Mouse (Mus musculus) c-Kit-negative CD71-positive TER-119-positive erythroid progenitor cells, embryonic 14.5 days (primary cell): ENCODE measurements around the gene 2510009E07Rik.
"Not testable (repeated sequence)": the region's sequence is repeated elsewhere in the genome, so short reads cannot be mapped to it uniquely, and the experiment has no call there.

Experiments used
- DNase-seq: peaks from one replicate; pipeline ENCODE4 v3.0.0-alpha.2; 2013; ENCODE audit warnings: low read depth, low spot score

Gene 2510009E07Rik

DNA sequence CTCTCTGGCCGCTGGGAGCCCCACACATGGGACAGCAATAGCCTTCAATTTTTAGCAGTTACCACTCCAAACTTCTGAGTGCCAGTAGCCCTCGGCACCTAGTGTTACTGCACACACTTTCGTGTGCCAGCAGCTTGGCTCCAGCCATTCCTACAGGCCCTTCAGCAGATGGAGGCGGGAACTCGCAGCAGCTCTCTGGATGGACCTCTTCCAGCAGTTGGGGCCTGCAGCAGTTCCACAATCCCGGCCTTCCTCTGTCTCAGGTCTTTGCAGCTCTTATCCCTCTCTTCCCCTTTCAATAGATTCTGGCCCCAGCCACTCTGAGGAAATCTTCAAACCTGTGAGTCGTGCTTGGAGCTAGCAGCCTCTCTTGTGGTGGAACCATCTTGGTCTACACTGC lies 17.7 kb downstream of the 2510009E07Rik start:
- DNase-seq = no peak

DNA sequence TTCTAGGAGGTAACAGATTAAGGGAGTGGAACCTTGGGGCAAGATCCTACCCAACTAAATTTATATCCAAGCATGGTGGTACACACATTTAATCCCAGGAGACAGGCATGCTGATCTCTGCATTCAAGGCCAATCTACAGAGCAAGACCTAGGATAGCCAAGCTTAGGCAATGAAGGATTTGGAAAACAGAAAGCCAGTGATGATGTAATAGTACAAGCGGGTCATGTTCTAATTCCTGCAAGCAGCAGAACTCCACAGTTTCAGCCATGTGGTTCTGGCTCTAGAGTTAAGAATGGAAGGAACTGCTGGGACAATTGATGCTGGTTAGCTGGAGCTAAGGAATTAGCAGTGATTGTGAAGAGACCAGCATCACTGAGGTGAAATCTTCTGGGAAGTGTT lies 20.8 kb downstream of the 2510009E07Rik start:
- not testable (repeated sequence) for DNase-seq

DNA sequence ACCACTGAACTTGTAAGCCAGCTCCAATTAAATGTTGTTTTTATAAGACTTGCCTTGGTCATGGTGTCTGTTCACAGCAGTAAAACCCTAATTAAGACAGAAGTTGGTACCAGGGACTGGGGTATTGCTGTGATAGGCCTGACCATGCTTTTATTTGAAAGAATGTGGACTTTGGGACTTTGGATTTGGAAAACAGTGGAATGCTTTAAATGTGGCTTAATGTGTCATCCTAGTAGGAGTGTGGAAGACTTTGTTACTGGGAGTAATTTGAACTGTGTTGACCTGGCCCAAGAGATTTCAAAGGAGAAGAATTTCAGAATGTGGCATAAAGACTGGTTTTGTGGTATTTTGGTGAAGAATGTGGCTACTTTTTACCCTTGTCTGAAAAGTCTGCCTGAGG lies 21.4 kb downstream of the 2510009E07Rik start:
- not testable (repeated sequence) for DNase-seq

DNA sequence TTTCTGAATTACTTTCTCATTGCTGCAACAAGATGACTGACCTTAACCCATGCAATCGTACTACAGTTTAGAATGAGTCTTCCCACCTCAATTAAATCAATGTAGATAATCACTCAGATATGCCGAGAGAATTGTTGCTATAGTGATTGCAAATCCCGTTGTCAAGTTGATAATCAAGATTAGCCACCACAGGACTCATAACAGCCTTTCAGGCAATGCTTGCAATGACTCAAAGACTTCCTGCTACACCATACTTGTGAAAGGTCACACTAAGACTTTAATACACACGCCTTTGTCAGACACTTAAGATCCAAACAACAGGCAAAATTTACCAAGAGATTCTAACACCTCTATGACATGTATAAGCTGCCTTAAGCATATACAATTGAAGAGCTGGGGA lies 22.6 kb downstream of the 2510009E07Rik start:
- no peak for DNase-seq

DNA sequence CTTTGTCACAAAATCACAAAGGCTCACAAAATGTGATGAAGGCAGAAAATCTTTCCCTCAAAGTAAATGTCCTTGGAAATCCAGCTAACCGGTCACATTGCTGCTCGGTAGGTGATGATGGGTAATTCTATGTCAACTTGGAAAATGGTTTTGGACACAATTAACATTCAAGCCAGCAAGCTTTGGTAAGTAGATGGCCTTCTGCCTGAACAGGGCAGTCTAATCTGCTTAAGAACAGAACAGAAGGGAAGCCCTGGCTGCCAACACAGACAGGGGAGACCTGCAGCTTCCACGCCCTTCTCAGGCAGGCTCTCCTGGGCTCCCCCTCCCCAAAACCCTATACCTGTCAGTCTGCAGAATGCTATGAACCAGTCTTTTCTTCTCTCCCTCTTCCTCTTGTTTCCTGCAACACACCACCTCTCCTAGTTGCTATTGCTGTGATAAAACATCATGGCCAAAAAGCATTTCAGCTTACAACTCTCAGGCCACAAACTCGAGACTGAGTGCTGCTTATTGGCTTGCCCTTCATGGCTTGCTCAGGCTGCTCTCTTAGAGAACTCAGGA lies 29.0 kb downstream of the 2510009E07Rik start:
- no peak for DNase-seq

DNA sequence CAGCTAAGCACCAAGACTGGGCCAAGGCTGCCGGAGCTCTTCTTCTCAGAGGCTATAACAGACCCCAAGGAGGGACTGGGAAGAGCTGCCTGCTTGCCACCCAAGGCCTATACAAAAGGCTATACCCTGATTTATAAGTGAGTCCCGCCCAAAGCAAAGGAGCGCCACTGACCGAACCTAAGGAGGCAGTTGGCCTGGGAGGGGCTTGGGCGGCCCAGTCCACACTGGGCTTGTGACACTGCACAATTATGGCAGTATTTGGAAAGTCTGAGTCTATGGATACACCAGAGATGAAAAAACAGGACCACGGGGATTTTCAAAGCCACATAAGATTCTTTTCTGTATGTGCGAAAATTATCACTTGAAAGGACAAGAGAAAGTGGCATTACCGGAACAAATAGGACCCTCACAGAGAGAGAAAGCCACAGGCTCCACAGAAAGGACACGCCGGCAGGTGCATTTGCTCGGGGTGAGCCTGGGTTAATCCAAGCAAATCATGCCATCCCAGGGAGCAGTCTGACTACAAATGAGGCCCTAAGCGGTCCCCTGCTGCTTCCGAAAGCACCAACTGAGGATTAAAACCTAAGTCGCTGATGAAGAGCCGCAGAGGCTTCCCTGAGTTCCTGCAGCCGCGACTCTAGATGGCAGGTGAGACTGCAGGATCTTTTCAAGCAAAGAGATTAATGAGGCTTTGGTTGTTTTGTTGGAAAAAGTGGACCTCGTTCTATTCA lies 29.7 kb downstream of the 2510009E07Rik start:
- no peak for DNase-seq

DNA sequence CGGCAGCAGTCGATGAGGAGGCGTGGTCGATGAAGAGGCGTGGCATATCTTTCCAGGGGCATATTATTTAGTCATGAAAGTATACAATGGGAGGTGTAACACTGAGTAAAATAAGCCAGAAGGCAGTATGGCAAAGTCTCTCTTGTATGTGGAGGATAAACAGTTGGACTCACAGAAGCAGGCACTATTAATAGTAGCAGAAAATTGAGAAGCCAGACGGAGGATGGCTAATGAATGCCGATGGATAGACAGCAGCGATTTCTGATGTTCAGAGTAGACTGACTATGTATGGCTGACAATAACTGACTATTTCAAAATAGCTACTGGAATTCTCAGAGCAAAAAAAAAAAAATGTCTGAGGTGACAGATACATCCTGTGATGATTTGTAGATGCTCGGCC lies 38.5 kb downstream of the 2510009E07Rik start:
- no peak for DNase-seq

DNA sequence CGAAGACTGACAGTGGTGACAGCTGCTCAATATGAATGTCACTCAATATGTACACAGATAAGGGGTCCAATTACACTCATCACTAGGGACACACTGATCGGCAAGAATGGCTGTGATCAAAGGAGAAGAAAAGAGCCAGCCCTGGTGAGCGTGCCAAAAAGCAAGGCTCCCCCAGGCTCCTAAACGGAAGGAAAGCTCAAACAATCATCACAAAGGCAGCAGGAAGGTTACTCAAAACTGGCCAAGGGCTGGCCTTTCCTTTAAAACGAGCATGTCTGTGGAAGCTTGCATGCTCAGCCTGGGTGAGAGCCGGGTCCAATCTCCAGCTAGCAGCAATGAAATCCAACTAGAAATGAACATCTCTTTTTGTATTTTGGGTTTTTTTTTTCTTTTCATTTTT lies 39.2 kb downstream of the 2510009E07Rik start:
- no peak for DNase-seq

DNA sequence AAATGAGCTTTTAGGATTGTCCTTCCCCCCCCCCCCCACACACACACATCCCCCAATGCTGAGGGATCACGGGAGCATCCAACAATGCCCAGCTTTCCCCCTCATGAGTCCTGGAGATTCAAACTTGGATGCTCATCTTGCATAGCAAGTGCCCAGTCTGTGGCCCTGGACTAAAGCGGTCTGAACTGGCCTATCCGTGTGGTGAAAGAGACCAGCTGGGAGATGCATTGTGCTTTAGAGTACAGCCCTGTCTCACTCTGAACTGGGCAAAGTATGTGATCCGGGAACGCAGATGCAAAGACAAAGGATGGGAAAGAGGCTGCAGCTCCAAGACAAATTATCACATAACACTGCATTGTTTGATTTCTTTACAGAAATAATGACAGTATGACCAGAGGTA lies 40.1 kb downstream of the 2510009E07Rik start:
- DNase-seq = no peak

DNA sequence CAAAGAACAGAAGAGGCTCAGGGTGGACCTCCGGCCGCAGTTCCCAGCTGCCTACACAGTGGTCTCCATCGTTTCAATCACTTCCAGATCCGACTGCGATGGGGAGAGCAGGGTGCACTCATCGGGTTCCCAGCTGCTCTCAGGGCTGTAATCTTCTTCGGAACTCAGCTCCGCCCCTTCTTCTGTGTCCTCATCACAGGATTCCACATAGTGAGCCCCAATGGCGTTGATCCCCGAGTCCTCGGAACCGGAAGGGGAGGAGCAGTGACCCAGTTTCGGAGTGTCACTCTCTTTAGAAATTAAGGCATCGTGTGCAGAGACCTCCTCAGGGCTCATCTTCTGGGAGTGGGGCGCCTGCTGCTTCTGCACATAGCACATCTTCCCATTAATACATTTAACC lies 41.3 kb downstream of the 2510009E07Rik start:
- no peak for DNase-seq

DNA sequence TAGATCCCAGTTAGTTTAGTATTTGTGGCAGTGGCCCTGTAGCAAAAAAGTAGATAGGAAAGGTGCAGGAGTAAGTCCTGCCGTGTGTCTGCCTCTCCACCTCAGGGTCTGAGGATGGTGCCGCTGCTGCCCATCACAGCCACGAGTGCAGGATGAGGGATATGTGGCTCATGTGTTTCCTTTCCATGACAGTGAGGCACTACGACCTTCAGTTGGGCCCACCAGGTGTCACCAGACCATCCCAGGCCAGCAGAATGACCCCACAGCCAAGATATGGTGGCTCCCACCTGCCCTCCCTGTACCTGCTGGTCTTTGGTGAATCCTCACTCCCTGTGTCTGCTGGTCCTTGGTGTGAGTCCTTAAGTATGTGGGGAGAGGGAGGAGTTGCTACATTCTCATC lies 43.3 kb downstream of the 2510009E07Rik start:
- no peak for DNase-seq

DNA sequence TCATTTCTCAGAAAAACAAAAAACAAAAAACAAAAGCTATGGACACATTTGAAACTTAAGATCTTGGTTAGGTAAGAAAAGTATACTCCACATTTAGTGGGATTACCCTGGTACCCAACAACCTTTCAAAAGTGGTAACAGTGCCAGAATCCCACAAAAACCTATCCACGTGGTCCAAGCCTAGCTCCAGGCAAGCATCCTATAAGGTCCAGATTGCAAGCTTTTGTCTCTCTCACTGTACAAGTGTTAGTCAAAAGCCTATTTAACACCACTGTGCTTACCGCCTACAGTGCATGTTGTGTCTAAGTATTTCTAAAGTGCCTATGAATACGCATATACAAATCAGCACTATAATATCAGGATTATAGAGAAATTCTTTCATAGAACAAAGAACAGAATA lies 44.2 kb downstream of the 2510009E07Rik start:
- DNase-seq = no peak

DNA sequence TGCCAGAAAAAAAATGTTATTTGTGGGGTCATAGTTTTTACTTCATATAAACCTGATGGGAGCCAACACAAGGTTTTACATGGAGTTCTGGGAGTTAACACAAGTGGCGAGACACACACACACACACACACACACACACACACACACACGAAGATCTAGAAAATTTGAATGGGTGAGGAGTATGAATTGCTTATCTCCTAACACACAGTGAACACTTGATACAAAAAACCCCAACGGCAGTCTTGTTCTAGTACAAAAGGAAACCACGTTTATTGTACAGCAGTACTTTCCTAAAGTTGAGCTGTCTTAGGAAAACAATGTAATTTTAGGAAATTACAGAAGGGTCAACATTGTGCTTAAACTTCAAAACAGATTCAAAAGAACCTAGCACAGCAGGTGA lies 45.7 kb downstream of the 2510009E07Rik start:
- no peak for DNase-seq

DNA sequence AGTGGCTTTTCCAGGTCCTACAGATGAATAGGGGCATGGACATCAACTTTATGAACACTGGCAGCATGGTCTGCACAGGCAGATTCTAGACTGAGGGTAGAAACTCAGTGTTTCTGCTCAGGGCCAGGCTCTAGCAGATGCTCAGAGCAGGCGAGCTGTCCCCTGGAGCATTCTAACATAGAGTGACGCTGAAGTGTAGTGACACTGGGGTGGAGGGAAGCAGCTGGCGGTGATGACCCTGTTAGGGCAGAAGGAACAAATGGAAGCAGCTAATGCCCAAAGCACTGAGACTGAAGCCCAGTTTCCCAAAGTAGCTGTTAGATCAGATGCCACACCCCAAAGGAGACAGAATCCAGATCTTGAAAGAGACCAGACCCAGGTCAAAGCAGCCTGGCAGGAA lies 48.0 kb downstream of the 2510009E07Rik start:
- DNase-seq = no peak

DNA sequence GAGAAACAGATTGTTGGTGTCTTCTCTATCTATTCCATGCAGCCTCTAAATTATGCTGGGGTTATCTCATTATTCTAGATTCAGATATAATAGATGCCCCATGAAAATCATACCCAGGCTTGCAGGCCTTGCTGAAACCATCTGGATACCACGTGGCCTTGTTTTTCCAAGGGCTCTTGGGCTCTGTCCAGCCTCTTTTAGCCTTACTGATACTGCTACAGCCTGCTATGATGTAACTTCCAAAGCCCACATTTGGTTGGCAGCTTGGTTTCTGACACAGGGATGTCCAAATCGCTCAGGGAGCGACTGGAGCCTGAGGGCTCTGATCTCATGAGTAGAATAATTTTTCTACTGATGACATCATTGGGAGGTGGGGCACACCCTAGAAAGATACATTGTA lies 48.5 kb downstream of the 2510009E07Rik start:
- no peak for DNase-seq

DNA sequence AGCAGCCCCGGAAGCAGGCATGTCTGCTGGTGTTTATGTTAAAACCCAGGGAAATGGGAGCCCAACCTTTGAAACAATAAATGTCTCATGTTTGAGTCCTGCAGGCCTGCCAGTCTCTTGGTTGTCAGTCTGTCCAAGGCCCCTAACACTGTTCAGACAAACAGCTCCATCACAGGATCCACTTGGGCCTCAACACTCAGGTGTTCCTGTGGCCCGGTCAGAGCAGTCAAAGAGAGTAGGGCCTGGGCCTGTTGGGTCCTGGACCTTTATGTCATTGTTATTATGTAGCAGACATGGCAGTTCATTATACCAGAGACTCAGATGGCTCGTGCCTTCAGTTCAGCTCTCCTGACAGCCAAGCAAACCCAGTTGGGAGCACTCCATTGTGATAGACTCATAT lies 49.9 kb downstream of the 2510009E07Rik start:
- DNase-seq = no peak

DNA sequence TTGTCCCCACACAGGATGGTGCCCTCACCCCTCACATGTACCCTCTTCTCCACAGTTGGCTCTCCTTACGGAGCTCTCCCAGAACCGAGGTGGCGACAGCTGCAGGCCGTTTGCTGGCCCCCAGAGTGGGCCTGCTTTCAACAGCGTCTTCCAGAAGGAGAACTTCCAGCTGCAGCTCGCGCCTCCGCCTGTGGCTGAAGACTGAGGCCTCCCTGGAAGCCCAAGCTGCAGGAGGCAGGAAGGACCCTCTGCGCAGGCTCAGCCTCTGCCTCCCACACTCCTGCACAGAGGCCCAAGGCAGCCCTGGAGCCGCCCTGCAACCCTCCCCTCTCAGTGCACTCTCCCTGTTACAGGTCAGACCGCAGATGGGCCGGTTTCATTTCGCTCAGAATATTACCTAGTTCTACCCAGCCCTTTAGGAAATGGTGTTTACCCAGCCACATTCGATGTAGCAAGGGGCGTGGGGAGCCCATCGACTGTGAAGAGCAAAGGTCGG lies 50.4 kb downstream of the 2510009E07Rik start:
- DNase-seq = no peak

DNA sequence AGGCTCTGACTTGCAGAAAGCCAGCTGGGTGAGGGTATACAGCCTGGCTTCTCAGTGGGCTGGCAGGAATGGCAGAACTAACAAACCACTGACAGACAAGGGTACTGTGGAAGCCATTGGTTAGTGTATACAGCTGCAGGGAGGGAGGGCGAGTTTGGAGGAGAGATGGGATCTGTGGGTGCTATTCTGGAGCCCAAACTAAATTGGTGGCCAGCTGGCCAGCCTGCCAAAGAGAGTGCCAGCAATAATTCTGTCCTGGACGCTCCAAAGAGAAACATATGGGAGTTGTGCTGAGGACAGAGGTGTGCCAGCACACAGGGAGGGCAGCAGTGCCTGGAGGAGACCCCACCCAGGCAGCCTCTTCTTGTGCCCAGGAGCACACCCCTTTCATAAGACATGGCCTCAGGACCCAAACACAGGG lies 50.8 kb downstream of the 2510009E07Rik start:
- no peak for DNase-seq

DNA sequence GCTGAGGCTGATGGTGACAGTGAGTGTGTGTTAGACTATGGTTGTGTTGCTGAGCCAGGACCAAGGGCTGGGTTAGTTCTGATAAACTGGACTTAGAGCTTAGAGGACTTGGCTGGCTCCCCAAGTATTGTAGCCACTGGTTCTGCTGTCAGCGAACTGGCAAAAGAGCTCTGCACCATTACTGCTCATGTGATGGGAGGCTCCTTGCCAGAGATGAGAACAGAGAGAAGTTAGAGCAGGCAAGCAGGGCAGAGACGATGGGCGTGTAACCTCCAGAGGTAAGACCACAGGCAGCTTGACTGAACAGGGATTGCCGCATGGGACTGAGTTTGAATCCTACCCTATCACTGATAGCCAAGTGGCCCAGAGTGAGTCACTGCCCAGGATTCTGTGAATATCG lies 51.6 kb downstream of the 2510009E07Rik start:
- DNase-seq = no peak

DNA sequence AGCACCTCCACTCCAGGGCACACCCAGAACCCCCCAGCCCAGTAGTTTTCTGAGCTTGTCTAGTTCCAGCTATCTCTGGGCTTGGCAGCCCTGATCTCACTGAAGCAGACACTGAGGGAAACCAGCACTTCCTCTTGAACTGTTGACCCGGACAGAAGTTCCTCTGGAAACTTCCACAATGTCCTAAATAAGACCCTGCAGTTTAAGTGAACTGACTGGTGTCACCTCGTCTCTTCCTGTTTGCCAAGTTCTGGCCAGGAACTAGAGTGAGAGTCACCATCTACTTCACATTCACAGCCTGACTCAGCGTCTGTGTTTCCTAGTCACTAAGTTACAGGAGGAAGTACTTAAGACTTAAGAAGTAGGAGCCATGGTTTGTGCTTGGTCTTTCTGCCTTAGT lies 52.5 kb downstream of the 2510009E07Rik start:
- DNase-seq = no peak

DNA sequence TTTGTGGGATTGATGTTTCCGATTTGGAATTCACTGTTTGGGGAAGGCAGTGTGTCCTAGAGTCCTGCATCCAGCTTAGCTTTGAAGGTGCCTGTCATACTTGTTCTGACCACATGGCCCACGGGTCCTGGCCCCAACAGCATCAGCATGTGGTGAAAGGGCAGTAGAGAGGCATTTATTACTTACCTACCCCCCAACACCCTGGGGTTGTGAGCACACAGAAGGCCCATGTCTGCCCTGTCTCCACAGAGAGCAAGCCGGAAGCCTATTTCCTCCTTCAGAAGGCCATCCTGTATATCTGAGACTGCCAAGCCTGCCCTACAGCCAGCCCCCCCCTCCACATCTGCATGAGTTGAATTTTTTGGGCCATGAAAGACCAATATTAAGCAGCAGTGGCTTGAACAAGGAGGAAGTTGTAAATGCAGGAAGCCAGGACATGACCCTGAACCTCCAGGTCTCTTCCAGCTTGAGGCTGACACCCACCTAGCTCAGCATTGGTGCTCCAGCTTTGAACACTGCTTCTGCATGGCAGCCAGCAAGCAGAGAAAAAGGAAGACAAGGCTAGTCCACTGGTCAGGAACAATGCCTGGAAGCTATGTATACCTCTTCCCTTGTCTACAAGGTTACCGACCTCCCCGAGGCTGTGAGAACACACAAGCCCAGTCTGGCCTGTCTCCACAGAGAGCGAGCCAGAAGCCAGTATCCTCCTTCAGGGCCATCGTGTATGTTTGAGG lies 53.5 kb downstream of the 2510009E07Rik start:
- DNase-seq = no peak

DNA sequence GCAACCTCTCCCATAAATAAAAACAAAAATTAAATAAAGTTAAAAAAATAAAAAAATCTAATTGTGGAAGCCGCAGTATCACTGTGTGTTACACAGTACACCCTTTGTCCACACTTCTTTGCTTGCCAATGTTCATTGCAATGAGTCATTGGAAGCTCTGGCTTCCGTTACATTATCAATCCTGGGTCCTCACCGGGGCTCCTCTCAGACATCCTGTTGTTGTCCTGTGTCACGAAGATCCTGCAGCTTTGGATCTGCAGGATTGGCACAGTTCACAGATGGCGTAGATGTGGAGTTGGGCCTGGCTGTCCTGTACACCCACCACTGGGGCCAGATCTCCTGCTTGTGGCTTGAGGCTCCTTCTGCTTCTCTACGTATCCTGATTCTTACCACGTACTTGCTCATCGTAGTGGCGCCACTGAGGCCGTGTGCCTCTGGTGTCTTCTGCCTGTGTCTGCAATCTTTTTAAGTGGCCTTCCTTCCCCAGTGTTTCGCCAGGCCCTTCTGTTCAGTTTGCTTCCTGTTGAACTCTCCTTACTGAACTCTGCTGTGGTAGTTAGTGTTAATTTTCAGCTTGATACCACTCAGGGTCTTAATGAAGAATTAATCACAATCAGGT lies 57.2 kb downstream of the 2510009E07Rik start:
- DNase-seq = no peak
